Mouse (Mus musculus) embryonic facial prominence, embryonic 11.5 days (tissue): Measurements from ENCODE around the gene Pex11g. TPM values are rescaled to one million over a fixed set of nuclear protein-coding genes. Genes with fewer than 3 reads are reported as not detected.

Experiments used
- ATAC-seq: fragments of 200-750 bp; cut with Nextera tagmentation; replicated peaks from 2 replicates; pipeline ENCODE4 v1.8.0; 2017; ENCODE audit warnings: low read depth; ENCODE audit not compliant: insufficient number of reproducible peaks, low FRiP score, low TSS enrichment
- DNase-seq: peaks from one replicate; pipeline ENCODE4 v3.0.0-alpha.2; 2015; ENCODE audit warnings: low spot score
- H3K27ac ChIP-seq: fragments of 300-500 bp; sonication (generic); replicated peaks from 2 replicates; pipeline ENCODE4 v1.5.1; 2014; ENCODE audit warnings: mild to moderate bottlenecking, low read depth, low read length, control low read depth
- H3K27me3 ChIP-seq: fragments of 300-500 bp; sonication (generic); 2 replicates; pipeline ENCODE4 v1.6.1; 2014; ENCODE audit warnings: mild to moderate bottlenecking, low read length, moderate library complexity, mixed read lengths; ENCODE audit not compliant: control insufficient read depth, insufficient read depth
- H3K36me3 ChIP-seq: fragments of 300-500 bp; sonication (generic); replicated peaks from 2 replicates; pipeline ENCODE4 v1.6.1; 2014; ENCODE audit warnings: low read depth, mild to moderate bottlenecking, low read length, moderate library complexity, mixed read lengths; ENCODE audit not compliant: control insufficient read depth, insufficient read depth
- H3K4me1 ChIP-seq: fragments of 300-500 bp; sonication (generic); 2 replicates; pipeline ENCODE4 v1.6.1; 2014; ENCODE audit warnings: low read length, mixed read lengths; ENCODE audit not compliant: control insufficient read depth, insufficient read depth
- H3K4me2 ChIP-seq: fragments of 300-500 bp; sonication (generic); 2 replicates; pipeline ENCODE4 v1.6.1; 2014; ENCODE audit warnings: low read depth, mild to moderate bottlenecking, control low read depth, low read length, moderate library complexity
- H3K4me3 ChIP-seq: fragments of 300-500 bp; sonication (generic); 2 replicates; pipeline ENCODE4 v1.5.1; 2014; ENCODE audit warnings: low read depth, low read length, control low read depth
- H3K9ac ChIP-seq: fragments of 300-500 bp; sonication (generic); replicated peaks from 2 replicates; pipeline ENCODE4 v1.6.1; 2014; ENCODE audit warnings: mild to moderate bottlenecking, control low read depth, low read length
- H3K9me3 ChIP-seq: fragments of 300-500 bp; sonication (generic); replicated peaks from 2 replicates; pipeline ENCODE4 v1.6.1; 2016; ENCODE audit warnings: mild to moderate bottlenecking, low read length, inconsistent platforms, mixed read lengths; ENCODE audit not compliant: control insufficient read depth
- WGBS: fragments of 180-500 bp; shearing (Covaris S2); extraction: QIAGEN DNeasy Blood & Tissue Kit; methylation state at CpG from one replicate; pipeline ENCODE4 v1.1.7; 2014; 5-methylcytosine and 5-hydroxymethylcytosine counted together
- polyA plus RNA-seq: library from polyadenylated mRNA; unstranded; fragments of >200 nt; fragmentation: Nextera tagmentation; extraction: Ambion mirVana; gene quantifications from 2 replicates; pipeline ENCODE4 v1.2.1, GENCODE M21; 2014

Pex11g gene
- polyA plus RNA-seq = 2.1 TPM in 2 replicates

- Histone ChIP-seq H3K9me3 (no peaks in the 10 kb centered on the region), H3K27ac (0 out of 2 replicates have a peak within 1 kb of the TSS, but pooled peaks have one; percentile 38), H3K36me3 (no peaks in the 10 kb centered on the region), H3K4me2 (peak within 1 kb of the TSS; percentile 38), H3K9ac (peak within 1 kb of the TSS; percentile 61), H3K4me3 (peak within 1 kb of the TSS; percentile 36), H3K27me3 (no peaks in the 10 kb centered on the region), H3K4me1 (no peaks in the 10 kb centered on the region)
- ATAC-seq = peak; percentile 89
- 7% methylated on average over 32 of the region's 32 CpGs for WGBS
- peak; percentile 98 for DNase-seq
Measured at GRCm38 (mm10) chr8:3467006-3467885, at the start of gene Pex11g. Gene Pex11g, minus strand, starts transcription at chr8:3467680.

GRCm38 (mm10) chr8:3517117-3517495 is 49.6 kb upstream of the Pex11g start:
- Histone ChIP-seq H3K9me3 (no peaks in the 10 kb centered on the region), H3K36me3 (no peaks in the 10 kb centered on the region), H3K4me2 (peak overlapping the region; percentile 73), H3K9ac (peak overlapping the region; percentile 64), H3K27ac (no peak overlapping the region), H3K4me1 (no peaks in the 10 kb centered on the region; the same call in 1 of the 2 replicates), H3K4me3 (peak overlapping the region; percentile 50), H3K27me3 (no peaks in the 10 kb centered on the region)
- peak; percentile 18 for DNase-seq
- ATAC-seq = no peak
- 7% methylated on average over 16 of the region's 16 CpGs for WGBS

GRCm38 (mm10) chr8:3516450-3517116 is 49.1 kb upstream of the Pex11g start:
- DNase-seq (peak; percentile 95), ATAC-seq (peak; percentile 87)
- WGBS = 1% methylated on average over 36 of the region's 36 CpGs
- H3K4me1 ChIP-seq = no peaks in the 10 kb centered on the region; the same call in 1 of the 2 replicates
- peak overlapping the region; percentile 73 for H3K4me2 ChIP-seq
- no peaks in the 10 kb centered on the region for H3K9me3 ChIP-seq
- H3K4me3 ChIP-seq = peak overlapping the region; percentile 50
- no peaks in the 10 kb centered on the region for H3K36me3 ChIP-seq
- no peaks in the 10 kb centered on the region for H3K27me3 ChIP-seq
- H3K9ac ChIP-seq = peak overlapping the region; percentile 64
- peak overlapping the region; percentile 41; the same call in 1 of the 2 replicates for H3K27ac ChIP-seq

- Histone ChIP-seq H3K4me3 (peak overlapping the region; percentile 50), H3K27me3 (no peaks in the 10 kb centered on the region), H3K4me1 (no peaks in the 10 kb centered on the region; the same call in 1 of the 2 replicates), H3K4me2 (peak overlapping the region; percentile 73), H3K27ac (peak overlapping the region; percentile 41; the same call in 1 of the 2 replicates), H3K36me3 (no peaks in the 10 kb centered on the region), H3K9ac (peak overlapping the region; percentile 64), H3K9me3 (no peaks in the 10 kb centered on the region)
- peak; percentile 9 for ATAC-seq
- WGBS = under 1% methylated on average over 25 of the region's 25 CpGs
- DNase-seq = peak; percentile 67
Measured at GRCm38 (mm10) chr8:3515771-3516417, 48.4 kb upstream of the Pex11g start.

- Histone ChIP-seq H3K36me3 (no peaks in the 10 kb centered on the region; the same call in 1 of the 2 replicates), H3K27ac (peak within 1 kb of the TSS; percentile 41), H3K4me1 (no peaks in the 10 kb centered on the region; the same call in 1 of the 2 replicates), H3K9ac (peak within 1 kb of the TSS; percentile 64), H3K9me3 (no peaks in the 10 kb centered on the region), H3K27me3 (no peaks in the 10 kb centered on the region), H3K4me2 (peak within 1 kb of the TSS; percentile 73), H3K4me3 (peak within 1 kb of the TSS; percentile 50)
- 0% methylated on average over 25 of the region's 25 CpGs for WGBS
- ATAC-seq (peak; percentile 75), DNase-seq (peak; percentile 93)
Measured at GRCm38 (mm10) chr8:3515260-3515671, 47.8 kb upstream of the Pex11g start, which contains the start of gene Pnpla6. Gene Pnpla6, plus strand, starts transcription at chr8:3515384.

GRCm38 (mm10) chr8:3514681-3515247 is 47.3 kb upstream of the Pex11g start:
- Histone ChIP-seq H3K36me3 (no peaks in the 10 kb centered on the region; the same call in 1 of the 2 replicates), H3K9ac (peak overlapping the region; percentile 14), H3K9me3 (no peaks in the 10 kb centered on the region), H3K27ac (peak overlapping the region; percentile 41), H3K4me3 (peak overlapping the region; percentile 50), H3K4me2 (peak overlapping the region; percentile 73; the same call in 1 of the 2 replicates), H3K27me3 (no peaks in the 10 kb centered on the region), H3K4me1 (no peaks in the 10 kb centered on the region; the same call in 1 of the 2 replicates)
- ATAC-seq (no peak), DNase-seq (no peak)
- 27% methylated on average over 13 of the region's 13 CpGs for WGBS

- 86% methylated on average over 6 of the region's 6 CpGs for WGBS
- H3K4me1 ChIP-seq = no peaks in the 10 kb centered on the region
Measured at GRCm38 (mm10) chr8:3507979-3508754, 40.7 kb upstream of the Pex11g start.

More at GRCm38 (mm10) chr8:3507979-3508754, 40.7 kb upstream of the Pex11g start:
- no peak overlapping the region for H3K27ac ChIP-seq
- no peak overlapping the region for H3K9ac ChIP-seq
- peaks cover 8% of the 10 kb centered on the region for H3K36me3 ChIP-seq
- DNase-seq (no peak), ATAC-seq (no peak)
- H3K4me3 ChIP-seq = no peak overlapping the region
- no peaks in the 10 kb centered on the region for H3K27me3 ChIP-seq
- no peak overlapping the region for H3K4me2 ChIP-seq
- no peaks in the 10 kb centered on the region for H3K9me3 ChIP-seq
